Mouse (Mus musculus) cerebellum, adult 9-11 months (tissue): ENCODE results near the gene Pax2.

Experiments used
- DNase-seq: peaks from one replicate; pipeline ENCODE4 v3.0.0; 2022

Gene Pax2

DNA sequence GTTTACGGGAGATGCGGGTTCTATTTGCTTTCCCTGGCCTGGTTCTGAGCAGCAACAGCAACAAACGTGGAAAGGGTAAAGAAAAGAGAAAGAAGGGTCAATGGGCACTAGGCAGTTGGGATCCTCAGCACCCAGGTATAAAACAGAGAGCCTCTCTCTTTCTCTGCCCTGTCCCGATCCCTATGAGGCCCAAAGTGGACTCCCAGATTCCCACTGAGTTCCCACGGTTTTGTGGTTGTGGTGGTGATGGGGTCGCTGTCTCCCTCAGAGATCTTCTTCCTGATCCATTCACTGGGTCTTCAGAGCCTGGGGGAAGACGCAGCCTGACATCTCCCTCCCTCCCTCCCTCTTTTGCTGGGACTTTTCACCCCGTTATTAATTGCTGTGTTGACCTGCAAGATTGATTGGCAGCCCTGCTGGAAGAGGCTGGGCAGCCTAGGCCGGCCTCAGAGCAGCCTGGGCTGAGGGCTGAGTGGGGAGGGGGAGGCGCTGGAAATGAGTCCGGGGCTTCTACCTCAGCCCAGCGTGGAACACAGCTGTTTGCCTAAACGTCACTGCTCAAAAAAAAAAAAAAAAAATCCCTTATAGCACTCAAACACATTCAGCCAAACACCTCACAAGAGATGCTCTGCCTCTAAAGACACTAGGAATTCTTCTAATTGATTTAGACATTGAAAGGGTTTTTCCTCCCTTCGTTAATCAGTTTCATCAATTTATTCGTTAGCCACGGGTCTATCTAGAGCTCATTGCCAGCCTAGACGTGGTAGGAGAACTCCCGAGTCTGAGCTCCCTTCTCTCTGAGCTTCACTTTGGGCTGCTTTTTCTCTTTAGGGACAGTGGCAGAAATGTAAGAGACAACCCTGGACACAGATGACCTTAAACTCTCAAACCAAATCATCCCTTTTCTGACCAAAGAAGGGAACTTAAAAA, 6.5 kb upstream of the Pax2 start:
- no peak for DNase-seq

DNA sequence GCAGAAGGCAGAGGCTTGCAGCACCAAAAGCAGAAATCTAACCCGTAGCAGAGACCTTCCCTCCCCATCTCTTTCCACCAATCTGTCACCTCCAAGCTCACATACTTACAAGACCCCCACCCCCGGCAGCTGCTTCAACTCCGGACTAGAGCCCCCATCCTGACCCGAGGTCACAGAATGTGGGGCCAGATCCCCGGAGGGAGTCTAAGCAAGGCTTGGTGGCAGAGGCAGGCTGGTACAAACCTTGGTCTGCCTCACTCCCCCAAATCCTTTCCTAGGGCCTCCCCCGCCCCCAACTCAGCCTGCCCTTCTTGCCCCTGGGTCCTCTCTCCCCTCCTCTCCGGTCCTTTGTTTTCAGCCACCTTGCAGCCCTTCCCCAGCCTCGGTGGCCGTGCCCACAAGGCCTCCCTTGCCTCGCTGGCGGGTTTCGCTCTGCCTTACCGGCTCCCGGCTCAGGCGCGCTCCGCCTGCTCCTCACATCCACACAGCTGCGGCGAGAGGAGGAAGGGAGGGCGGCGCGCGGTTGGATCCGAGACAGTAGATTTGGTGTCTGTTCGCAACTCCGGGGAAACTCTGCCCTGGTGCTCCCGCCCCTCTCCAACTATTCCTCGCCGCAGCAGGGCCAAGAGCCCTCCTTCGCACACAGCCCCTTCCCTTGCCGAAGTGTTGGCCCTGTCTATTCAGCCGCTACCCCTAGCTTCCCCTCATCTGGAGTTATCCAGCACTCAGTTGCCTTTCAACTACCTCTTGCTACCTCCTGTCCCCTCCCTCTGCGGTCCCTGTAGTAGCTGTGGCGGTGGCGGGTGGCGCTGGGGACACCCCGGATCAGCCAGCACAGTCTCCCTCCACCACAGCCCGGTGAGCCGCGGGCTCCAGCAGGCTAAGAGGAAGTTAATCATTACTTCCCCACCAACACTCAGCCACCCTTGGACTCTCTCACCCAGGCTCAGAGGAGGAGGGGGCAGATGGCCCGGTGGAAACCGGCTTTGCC, 5.5 kb upstream of the Pax2 start:
- DNase-seq: no peak

DNA sequence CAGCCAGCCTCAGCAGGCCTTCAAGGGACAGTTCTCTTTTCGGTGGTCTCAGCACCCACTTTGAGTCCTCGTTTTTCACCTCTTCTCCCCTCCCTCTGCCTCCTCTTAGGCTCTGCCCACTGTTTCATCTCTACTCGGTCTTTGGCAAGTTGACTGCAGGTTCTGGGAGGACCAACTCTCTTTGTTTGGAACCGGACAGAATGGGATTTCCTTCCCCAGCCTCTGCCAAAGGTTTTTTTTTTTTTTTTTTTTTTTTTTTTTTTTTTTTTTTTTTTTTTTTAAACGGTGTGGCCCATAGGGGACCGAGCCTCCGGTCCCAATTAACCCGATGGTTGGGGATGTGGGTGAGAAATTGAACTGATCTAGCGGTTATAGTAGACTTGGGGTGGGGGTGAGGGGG, 4.8 kb upstream of the Pax2 start:
- no peak for DNase-seq

DNA sequence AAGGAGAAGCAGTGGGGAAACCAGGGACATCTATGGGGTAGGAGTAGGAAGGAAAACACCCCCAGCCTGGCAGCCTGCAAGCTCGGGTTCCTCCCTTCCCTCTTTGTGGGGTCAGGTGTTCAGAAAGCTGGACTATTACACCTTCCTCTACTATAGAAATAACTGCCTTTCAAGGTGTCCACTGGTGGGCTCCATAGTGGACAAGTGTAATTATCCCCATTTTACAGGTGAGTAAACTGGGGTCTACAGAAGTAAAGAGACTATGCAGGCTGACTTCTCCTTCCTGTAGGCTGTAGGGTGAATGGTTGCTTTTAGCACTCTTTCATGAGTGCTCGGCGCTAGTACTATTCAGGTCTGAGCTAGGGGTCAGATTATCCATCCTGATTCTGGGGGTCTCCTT, 4.3 kb upstream of the Pax2 start:
- DNase-seq: no peak

DNA sequence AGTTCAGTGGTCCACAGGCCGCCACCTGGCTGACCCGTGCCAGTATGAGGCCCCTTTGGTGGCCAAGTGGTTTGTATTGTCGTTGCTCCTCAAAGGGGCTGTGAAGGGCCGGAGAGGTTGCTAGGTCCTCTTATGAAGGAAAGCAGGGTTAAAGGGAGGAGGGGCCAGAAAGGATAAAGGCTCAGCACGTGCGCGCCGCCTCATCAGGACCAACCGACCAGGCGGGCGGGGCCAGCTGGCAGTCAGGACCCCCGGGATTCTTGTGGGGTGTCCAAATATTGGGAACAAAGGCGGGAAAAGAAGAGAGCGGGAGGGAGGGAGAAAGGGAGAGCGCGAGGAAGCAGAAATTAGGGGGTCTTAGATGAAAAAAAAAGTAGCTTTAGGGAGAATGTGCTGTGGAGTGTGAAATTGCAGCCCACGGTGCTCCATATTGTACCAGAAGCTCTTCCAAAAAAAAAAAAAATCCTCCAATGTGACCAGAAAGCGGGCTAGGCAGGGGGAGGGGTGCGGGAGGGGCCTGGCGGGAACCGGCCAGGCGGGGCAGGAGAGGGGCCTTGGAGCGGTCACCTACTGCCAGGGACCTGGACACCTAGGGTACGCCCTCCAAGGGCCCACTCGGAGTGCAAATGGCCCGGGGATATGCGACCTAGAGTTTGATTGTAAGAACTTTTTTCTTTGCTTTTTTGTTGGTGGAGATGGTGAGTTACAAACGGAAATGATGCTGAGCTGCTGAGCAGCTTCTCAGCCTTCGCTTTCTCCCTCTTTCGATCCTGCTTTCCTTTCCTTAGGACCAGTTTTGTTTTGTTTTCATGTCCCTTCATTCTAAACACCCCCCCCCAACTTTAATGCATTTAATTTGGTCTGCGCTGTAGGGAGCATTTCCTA, 3.5 kb upstream of the Pax2 start:
- DNase-seq: no peak

DNA sequence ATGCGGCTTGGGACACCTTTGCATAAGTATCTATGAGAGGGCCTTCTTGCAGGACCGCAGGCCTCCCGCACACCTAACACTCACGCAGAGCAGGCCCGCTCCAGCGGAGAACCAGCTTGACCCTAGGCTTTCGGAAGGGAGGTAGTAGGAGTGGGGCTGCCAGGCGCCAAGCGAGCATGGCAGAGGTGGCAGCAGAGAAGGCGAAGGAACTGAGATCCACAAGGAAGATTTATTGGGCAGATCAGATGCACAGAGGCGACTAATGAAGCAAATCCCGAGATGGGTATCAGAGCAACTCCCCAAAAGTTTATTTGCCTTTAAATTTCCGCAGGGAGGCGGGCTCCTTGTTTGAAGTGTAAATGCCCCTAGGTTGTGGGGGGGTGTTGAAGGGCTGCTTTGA, 2.5 kb upstream of the Pax2 start:
- no peak for DNase-seq

DNA sequence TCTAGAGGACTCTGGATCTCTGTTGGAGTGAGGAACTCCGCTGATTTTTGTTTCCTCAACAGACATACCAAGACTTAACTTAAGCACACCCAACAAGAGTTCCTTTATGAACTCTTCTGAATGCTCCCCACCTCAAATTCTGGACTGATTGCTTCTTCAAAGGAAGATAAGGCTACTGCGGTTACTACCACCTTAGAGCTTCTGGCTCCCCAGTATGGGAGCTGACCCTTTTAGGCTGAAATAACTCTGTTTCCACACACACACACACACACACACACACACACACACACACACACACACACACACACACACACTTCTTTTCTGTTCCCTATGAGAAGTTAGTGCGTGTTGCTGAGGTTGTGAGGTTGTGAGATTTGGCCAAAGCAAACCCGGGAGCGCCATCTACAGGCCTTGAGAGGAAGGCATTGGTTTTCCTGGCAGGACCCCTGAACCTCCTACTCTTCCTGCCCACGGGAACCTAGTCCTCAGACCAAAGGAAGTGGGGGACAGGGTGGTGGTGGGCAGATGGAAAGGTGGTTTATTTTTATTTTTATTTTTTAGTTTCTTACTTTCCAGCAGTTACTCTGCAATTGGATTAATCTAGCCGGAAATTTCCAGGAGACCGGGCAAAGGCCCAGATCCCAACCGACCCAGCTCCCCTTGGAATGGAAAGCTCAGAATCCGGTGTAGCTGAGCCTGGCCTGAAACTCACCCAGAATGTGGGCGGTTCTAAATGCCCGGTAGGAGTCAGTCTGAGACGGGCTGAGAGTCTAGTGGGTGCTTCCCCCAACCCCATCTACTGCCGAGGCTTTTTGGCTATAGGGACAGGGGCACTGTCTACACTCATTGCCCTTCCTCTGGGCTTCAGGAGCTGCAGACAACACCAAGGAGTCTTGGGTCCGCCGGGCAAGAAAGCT, 1.1 kb upstream of the Pax2 start:
- no peak for DNase-seq

DNA sequence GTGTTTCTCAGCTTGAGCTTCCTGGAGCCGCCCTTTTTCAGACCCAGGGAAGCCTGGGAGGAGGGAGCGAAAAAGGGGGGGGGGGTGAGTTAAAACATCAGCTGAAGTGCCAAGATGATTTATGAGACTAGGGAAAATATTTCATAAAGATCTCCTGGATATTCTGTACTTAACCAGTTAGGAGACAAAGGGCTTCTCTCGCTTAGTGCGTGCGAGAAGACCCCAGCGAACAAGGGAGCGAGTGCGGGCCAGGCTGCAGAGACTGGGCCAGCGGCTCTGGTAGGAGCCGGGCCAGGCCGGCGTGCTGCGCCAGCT, 510 bp upstream of the Pax2 start:
- no peak for DNase-seq

DNA sequence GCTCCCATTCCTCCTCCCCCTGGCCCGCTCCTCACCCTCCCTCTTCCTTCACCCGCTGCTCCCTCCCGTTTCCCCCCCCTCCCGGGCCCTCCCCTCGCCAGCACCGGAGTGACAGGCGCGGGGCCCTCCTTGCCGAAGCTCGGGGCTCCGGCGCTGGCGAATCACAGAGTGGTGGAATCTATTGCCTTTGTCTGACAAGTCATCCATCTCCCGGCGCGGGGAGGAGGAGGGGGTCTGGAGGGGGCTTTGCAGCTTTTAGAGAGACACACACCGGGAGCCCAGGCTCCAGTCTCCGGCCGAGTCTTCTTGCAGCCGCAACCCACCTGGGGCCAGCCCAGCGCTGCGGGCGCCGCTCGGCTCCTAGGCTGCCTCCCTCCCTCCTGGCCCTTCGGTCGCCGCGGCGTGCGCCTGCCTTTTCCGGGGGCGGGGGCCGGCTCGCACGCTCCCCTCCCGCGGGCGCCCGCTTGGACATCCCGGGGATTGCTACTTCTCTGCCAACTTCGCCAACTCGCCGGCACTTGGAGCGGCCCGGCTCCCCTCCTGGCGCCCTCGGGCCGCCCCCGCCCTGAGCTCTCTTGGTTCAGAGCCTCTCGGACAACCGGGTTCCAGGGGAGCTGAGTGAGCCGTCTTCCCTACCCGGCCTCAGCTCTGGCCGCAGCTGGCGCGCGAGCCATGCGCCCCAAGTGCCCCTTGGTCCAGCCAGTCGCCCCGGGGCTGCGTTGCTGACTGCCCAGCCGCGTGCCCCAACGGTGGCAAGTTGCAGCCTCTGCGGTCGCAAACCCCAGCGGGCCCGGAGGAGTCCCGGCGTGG, 781 bp downstream of the Pax2 start:
- DNase-seq: no peak

DNA sequence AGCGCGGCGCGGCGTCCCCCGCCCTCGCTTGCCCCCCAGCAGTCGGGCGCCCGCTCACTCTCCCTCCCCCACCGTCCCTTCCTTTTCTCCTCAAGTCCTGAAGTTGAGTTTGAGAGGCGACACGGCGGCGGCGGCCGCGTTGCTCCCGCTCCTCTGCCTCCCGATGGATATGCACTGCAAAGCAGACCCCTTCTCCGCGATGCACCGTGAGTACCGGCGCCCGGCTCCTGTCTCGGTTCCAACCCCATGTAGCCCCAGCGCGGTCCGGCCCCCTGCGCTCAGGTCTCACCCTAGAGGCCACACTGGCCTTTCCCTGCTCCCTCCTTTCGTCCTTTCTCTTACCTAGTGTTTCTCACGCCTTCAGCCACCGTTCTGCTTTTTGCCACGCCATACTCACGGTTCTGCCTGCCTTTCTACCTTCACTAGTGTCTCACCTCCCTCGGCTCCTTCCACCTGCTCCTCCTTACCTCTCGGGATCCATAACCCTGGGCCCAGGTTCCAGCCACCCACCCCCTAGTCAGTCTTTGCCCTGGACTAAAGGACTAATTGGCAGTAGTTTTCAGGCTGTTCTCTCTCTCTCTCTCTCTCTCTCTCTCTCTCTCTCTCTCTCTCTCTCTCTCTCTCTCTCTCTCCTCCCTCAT, 1.5 kb downstream of the Pax2 start:
- DNase-seq: no peak

DNA sequence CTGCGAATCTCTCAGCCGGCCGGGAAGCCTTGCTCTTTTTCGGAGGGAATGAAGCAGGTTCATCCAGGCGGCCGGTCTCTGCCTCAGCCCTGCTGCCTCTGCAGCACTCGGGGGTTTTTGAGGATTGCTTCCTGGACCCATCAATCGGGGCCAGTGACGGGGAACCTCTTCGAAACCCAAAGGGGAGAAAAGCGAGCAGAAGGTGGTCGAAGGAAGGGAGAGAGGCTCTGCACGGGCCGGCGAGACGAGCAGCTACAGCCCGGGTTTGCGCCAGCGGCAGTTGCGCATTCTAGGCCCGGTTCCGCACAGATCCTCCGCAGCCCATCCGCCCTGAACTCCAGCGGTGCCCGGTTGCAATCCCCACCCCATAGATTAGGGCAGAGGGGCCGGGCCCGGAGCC, 3.0 kb downstream of the Pax2 start:
- no peak for DNase-seq

DNA sequence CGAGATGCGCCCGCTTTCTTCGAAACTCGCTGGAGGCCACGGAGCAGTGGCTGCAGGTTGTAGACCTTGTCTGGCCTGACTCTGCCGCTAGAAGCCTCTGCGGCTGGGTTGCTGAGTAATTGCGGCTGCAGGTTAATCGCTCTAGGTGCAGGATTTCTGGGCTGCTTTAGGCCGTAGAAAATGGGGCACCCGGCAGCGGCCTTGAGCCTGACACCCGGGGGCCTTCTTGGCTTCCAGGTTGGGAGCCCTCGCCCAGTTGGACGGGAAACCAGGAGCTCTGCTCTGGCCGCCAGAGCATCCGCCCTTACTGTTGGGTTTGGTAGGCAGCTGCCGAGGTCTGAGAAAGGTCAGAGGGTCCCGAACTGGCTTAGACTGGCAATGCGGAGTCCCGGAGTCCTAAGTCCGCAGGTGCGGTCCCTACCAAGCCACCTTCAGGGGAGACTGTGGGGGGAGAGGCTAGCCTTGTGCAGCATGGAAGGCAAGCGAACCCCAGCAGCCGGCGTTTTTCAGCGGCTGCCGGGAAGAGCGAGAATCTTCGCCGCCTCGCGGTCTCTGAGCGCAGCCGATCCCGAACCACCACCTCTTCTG, 3.8 kb downstream of the Pax2 start:
- no peak for DNase-seq

DNA sequence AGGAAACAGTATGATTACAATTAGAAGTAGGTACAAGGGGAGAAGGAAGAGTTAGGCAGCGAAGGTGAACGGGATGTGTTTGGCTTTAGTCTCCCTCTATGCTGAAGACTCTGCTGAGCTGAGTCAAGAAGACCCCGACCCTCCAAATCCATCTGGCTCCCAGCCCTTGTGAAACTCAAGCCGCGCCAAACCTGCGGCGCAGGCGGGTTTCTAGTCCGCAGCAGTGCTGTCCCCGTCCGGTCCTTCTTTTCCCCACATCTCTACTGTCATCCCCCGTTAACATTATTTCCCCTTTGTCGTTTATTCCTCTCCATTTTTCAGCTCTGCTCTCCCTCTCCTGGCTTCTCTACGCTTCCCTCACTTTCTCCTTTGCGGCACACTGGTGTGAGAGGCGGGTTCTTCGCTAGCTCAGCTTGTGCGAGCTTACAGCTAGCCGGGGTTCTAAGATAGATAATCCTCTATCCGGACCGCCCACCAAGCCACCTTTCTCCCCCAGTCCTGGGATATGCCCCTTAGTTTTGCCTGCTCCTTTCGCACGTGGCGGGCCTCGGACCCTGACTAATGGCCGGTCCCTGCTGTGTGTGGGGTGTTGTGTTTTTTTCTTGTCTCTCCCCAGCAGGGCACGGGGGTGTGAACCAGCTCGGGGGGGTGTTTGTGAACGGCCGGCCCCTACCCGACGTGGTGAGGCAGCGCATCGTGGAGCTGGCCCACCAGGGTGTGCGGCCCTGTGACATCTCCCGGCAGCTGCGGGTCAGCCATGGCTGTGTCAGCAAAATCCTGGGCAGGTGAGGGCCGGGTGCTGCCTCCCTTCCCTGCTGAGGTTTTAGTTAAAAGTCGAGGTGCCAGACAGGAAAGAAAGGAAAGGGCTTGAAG, 4.7 kb downstream of the Pax2 start:
- no peak for DNase-seq

DNA sequence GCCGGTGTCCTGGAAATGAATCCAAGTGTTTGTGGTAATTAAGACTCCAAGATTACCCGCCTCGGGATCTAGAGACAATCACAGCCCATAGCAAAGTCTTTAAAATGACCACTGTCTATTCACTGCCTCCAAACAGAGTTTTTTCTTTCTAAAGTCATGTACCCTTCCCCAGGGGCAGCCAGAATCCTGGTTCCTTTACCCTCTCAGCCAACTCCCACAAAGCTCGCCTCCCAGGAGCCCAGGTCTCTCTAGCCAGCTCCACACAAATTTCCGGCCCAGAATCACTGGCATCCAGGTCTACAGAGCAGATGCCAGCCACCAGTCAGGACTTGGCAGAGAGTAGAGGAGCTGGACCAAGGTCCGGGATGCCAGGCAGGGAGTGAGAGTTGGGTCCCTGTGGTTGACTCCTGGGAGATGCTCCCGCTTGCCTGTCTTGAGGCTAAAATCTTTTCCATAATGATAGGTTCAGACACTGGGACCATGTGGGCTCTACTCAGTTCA, 6.3 kb downstream of the Pax2 start:
- DNase-seq: no peak

DNA sequence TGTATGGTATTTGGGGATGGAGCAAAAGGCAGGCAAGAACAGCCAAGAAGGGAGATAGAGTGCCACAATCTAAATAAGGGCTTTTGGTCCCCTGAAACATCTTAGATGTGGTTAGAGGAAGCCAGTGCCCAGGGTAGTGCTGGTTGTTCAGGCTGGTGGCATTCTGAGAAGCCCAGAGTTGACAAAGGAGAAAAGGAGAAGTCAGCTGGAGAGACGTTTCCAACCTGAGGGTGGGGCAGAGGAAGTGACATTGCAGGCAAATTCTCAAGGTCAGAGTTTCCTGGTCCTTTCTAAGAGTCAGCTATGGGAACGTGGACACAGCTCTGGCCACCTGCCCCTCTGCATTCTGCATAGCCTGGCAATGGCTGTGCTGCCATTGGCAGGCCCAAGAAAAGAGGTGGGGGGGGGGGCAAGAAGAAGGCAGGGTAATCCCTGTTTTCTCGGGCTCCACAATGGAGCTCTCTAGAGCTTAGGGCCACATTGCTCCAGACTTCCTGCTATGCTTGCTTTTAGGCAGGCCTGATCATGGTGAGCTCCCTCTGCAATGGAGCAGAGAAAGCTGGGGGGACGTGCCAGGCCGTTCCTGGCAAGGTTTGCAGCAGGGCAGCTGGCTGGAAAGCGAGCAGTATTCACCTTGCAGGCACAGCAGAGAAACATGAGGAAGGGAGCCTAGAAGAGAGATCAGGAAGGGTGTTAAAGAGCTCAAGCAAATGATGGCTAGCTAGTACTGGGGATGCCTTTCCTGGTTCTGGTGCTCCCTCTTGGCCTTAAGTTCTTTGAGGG, 14.6 kb downstream of the Pax2 start:
- DNase-seq: no peak

DNA sequence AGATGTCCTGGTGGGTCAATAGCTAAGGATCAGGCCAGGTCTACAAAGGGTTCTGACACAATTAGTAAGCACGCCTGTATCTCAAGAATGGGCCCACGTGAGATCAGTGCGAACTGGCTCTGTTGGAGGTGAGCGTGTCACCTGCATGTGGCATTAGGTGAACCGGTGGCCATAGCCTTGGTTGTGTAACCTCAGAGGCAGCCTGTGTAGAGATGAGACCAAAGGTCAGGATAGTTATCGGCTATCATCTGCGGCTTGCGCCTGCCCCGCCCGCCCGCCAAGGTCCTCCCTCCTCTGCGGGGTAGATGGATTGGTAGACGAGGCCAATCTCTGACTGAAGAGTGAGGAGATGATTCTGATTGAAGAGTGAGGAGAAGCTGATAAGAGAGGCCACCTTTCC, 15.7 kb downstream of the Pax2 start:
- DNase-seq: no peak

DNA sequence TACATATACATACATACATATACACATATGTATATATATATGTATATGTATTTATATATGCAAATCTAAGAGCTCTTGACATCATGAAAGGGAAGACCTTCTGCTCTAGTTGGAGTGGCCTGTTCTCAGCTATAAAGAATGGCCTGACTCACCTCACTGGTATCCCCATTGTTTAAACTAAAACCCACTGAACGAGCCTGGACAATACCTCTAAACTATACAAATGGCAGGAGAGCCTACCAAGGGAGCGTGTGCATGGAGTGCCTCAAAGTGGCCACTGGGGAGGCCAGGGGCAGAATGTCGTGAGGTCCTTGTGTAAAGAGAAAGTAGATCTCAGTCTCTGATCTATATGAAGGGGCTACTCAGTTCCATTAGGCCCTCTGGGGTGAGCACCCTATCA, 26.1 kb downstream of the Pax2 start:
- DNase-seq: no peak

DNA sequence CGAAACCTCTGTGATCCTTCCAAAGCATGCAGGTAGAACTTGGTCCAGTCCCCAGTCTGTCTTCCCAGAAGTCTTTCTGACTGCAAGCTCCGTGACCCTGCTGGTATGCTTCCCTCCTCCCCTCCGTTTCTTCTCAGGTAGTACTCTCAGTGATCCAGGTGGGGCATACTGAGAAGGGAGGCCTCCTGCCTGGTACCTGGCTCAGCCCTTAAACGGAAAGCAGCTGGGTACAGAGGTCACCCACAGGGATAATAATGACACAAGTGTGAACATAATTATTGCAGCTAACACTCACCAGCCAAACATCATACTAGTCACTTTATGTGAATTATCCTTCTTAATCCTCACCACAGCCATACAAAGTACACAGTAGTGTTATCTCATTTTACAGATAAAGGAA, 28.5 kb downstream of the Pax2 start:
- no peak for DNase-seq
